Mouse (Mus musculus) cerebellum, adult 2 months (tissue): Measurements from ENCODE around the gene Fgfr2.

ENCODE experiments used
- CTCF ChIP-seq: fragments of 200-500 bp; IDR thresholded peaks from 2 replicates; pipeline ENCODE4 v1.5.1; 2011; ENCODE audit warnings: low read depth, mild to moderate bottlenecking, control low read depth, low read length, moderate library complexity, borderline replicate concordance; ENCODE audit not compliant: insufficient read depth
- POLR2A ChIP-seq: fragments of 200-500 bp; IDR thresholded peaks from 2 replicates; pipeline ENCODE4 v1.6.1; 2011; ENCODE audit warnings: low read length, control low read depth, borderline replicate concordance; ENCODE audit not compliant: insufficient read depth

- no peak for TF ChIP-seq POLR2A
- no peak for TF ChIP-seq CTCF
Measured at GRCm38 (mm10) chr7:131001976-131002726, 2121.0 kb downstream of the Fgfr2 start.
